Mouse (Mus musculus): ENCODE measurements around the gene Tango6. TPM values are rescaled to one million over a fixed set of nuclear protein-coding genes. Genes with fewer than 3 reads are reported as not detected.

The Tango6 gene
- total RNA-seq (2021), result 1 to 10 TPM; 9.3 to 9.4 TPM

DNA sequence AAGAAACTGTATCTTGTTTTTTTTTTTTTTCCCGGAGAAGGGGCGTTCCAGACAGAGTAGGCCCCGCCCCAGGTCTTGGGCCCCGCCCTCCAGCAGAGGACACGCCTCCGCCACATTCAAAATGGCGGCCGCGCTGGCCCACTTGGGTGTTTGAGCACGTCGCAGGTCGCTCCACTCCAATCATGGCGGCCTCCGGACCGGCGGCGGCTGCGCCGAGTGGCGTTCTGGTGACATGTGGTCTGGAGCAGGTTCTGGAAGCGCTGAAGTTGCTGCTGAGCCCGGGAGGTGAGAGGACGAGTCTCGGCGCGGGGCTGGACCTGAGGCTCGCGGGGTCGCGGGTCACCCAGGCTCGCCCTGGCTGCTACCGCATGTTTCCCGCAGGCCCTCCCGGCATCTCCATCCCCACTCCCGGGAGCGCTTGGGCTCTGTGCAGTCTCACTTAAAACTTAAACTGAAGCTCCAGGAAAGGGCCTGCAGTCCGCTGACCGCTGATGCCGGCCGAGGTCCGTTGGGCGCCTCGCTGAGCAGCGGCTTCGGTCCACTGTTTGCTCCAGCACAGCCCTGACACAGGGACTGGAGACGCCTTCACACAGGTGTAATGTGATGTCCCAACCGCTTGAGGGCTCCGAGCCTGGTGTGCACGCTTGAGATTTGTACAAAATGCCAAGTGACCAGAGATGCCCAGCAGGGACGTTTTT, at the start of gene Tango6:
Gene Tango6, plus strand, starts transcription at position 98 of the 698 bp plus-strand sequence.
- DNase-seq, result peak; percentile 92 to 95
- intact Hi-C loops (cut with DNase I), result no loop called here

DNA sequence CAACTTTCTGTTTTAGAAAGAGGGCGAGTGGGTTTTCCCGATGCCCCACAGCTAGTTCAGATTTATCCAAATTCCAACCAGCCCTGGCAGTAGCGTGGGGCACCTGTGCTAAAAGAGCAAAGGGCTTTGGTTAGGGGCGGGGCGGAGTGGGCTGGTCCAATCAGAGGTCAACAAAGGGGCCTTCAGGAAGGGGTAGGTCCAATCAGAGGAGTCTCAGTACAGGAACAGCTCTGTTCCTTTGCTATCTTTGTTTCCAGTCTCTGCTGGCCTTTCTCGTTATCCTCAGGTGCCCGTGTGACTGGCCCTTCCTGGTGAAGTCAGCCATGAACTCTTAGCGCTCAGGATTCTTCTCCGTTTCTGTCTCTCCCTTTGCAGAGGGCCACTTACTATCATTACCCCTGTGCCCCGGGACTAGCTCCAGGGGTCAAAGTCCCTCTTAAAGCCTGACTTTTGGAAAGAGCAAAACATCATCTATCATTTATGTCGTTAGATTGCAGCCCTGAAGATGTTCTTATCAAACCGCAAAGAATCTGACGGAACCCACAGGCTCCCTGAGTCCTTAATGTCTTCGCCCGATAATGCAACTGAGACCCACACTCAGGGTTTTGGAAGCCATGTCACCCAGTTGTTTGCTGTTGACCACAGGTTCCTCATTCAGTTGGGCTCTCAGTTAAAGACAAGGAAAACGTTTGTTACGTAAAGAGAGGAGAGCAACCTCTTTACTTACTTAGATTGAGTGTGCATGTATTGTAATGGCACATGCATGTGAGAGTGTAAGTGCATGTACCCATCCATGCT, 49.3 kb upstream of the Tango6 start:
- DNase-seq, result no peak
- intact Hi-C loops (cut with DNase I), result no loop called here

GRCm38 (mm10) chr8:106635284-106635683, 47.6 kb upstream of the Tango6 start:
- intact Hi-C loops (cut with DNase I), result no loop called here

DNA sequence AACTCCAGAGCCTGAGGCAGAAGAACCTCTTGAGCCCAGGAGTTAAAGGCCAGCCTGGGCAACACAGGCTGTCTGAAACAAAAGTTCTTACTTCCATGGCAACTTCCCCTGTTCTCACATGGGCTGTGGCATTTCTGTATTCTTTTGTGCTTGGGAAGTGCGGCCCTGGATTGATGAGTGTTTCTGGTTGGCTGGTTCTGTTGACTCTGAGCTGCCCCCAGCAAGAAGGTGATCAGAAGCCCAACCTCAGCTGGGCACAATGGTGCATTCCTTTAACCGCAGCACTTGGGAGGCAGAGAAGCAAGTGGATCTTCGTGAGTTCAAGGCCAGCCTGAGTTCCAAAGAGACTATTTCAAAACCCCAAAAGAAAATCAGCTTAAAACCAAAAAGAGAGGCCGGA, 45.4 kb upstream of the Tango6 start:
- no peak for DNase-seq
- intact Hi-C loops (cut with DNase I), result no loop called here

More at GRCm38 (mm10) chr8:106635284-106635683, 47.6 kb upstream of the Tango6 start:
- DNase-seq, result no peak

DNA sequence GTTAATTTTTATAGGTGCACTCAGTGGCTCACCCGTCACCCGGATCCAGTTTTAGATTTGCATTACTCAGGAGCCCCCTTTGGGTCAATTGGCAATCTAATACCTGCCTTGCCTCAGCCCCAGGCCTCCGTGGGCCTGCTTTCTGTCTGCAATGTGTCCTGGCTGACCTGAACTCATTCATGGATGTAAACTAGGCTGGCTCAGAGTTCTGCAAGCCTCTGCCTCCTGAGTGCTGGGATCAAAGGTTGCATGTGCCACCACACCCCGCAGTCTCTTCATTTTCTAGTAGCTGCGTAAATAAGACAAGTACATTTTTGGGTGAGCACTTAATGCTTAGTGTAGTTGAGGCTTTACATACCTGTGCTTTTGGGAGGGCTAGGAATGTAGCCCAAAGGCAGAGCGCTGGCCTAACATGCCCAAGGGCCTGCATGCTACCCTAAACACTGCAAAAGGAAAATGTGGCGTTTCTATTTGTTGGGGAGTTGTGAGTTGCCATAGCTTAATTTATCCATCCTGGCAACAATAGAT, 44.0 kb upstream of the Tango6 start:
- intact Hi-C loops (cut with DNase I), result no loop called here
- no peak for DNase-seq

GRCm38 (mm10) chr8:106640212-106640611, 42.7 kb upstream of the Tango6 start:
- DNase-seq, result no peak
- intact Hi-C loops (cut with DNase I), result loop anchor here (10.0 kb wide), 1 partner anchor 225 kb away; the partner anchor contains the start of gene Zfp90

- no peak for DNase-seq
- intact Hi-C loops (cut with DNase I), result loop anchor here (10.0 kb wide), 1 partner anchor 226 kb away; the partner anchor contains the start of gene Zfp90
Observed at GRCm38 (mm10) chr8:106640921-106641320, 41.9 kb upstream of the Tango6 start.

- intact Hi-C loops (cut with DNase I), result loop anchor here (10.0 kb wide), 1 partner anchor 227 kb away; the partner anchor contains the start of gene Zfp90
- no peak for DNase-seq
Observed at GRCm38 (mm10) chr8:106642172-106642571, 40.7 kb upstream of the Tango6 start.

- intact Hi-C loops (cut with DNase I), result loop anchor here (10.0 kb wide), 1 partner anchor 228 kb away; the partner anchor contains the start of gene Zfp90
- DNase-seq, result no peak
Observed at GRCm38 (mm10) chr8:106643100-106643499, 39.8 kb upstream of the Tango6 start.

GRCm38 (mm10) chr8:106644957-106645356, 37.9 kb upstream of the Tango6 start:
- no peak for DNase-seq
- intact Hi-C loops (cut with DNase I), result loop anchor here (10.0 kb wide), 1 partner anchor 230 kb away; the partner anchor contains the start of gene Zfp90

GRCm38 (mm10) chr8:106646153-106646552, 36.7 kb upstream of the Tango6 start:
- intact Hi-C loops (cut with DNase I), result loop anchor here (2.0 to 10.0 kb wide), 2 partner anchors 85 to 231 kb away; partner anchors contain the start of gene Zfp90
- DNase-seq, result no peak

DNA sequence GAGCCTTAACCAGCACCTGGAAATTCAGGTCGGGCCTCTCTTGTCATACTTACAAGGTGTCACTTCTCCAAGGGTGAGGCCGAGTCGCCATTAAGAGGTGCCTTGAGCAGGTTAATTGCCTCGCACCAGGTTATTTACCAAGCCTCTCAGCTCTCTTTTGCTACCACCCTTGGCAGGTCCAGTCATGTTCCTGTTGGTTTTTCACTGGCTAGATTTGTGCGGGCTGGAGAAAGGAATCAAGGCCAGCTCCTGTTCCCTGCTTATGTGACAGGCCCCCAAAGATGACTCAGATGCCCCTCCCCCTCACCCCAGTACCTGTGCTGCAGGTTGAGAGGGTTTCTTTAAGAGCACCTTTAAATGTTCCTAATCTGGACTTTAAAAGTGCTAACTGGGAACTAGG, 36.1 kb upstream of the Tango6 start:
- intact Hi-C loops (cut with DNase I), result loop anchor here (1.0 to 10.0 kb wide), 3 partner anchors 86 to 232 kb away; partner anchors contain the start of gene Zfp90

GRCm38 (mm10) chr8:106647387-106647786, 35.5 kb upstream of the Tango6 start:
- intact Hi-C loops (cut with DNase I), result loop anchor here (1.0 to 10.0 kb wide), 3 partner anchors 87 to 233 kb away; partner anchors contain the start of gene Zfp90
- DNase-seq, result peak; percentile 80 to 87

More for the DNA sequence above, 36.1 kb upstream of the Tango6 start:
- no peak for DNase-seq

DNA sequence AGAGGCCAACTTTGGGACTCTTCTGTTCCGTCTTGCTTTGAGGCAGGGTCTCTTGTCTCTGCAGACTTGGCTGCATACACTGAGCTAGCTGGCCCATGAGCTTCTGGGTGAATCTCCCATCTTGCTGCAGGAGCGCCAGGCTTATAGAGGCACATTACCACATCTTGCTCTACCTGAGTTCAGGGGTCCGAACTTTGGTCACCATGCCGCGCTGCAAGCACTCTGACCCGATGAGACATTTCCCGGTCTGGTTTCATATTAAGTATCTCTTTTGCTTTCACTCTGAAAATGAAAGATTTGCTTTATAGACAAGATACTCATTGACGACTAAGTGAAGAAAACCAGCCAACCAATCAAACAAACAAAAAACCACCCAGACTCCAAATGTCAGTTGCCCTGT, 34.4 kb upstream of the Tango6 start:
- intact Hi-C loops (cut with DNase I), result loop anchor here (10.0 kb wide), 1 partner anchor 234 kb away; the partner anchor contains the start of gene Zfp90
- DNase-seq, result no peak

GRCm38 (mm10) chr8:106651994-106652393, 30.9 kb upstream of the Tango6 start:
- no peak for DNase-seq
- intact Hi-C loops (cut with DNase I), result no loop called here

- intact Hi-C loops (cut with DNase I), result no loop called here
Observed at GRCm38 (mm10) chr8:106656046-106656445, 26.8 kb upstream of the Tango6 start.

GRCm38 (mm10) chr8:106672786-106673185, 10.1 kb upstream of the Tango6 start:
- intact Hi-C loops (cut with DNase I), result no loop called here

More at GRCm38 (mm10) chr8:106656046-106656445, 26.8 kb upstream of the Tango6 start:
- DNase-seq, result no peak

GRCm38 (mm10) chr8:106674318-106674717, 8.6 kb upstream of the Tango6 start:
- intact Hi-C loops (cut with DNase I), result no loop called here
- DNase-seq, result no peak

More at GRCm38 (mm10) chr8:106672786-106673185, 10.1 kb upstream of the Tango6 start:
- no peak for DNase-seq

- no peak for DNase-seq
- intact Hi-C loops (cut with DNase I), result no loop called here
Observed at GRCm38 (mm10) chr8:106674894-106675293, 8.0 kb upstream of the Tango6 start.

GRCm38 (mm10) chr8:106684387-106684786, 1.5 kb downstream of the Tango6 start:
- no peak for DNase-seq
- intact Hi-C loops (cut with DNase I), result no loop called here

DNA sequence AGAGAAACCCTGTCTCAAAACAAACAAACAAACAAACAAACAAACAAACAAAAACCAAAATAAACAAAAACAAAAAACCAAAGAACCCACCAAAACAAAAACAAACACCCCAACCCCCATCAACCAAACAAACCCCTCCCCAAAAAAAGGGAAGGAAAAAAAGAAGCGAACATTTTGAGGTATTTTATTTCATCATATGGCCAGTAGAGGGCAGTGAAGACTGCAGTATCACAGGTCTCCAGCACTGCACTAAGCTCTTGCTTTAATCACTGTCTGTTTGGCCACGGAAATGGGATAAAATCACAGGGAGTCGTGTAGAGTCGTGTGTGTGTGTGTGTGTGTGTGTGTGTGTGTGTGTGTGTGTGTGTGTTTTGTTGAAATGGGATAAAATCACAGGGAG, 4.6 kb downstream of the Tango6 start:
- intact Hi-C loops (cut with DNase I), result no loop called here
- peak in 1 of 2 experiments; percentile 53 for DNase-seq
